Mouse (Mus musculus) adrenal gland, adult 2 months (tissue): ENCODE measurements around the gene Gfod1. TPM values are rescaled to one million over a fixed set of nuclear protein-coding genes. Genes with fewer than 3 reads are reported as not detected.
A peak's percentile ranks its signal among the peaks of the same experiment; 100 is the strongest.

ENCODE experiments used
- DNase-seq: peaks from one replicate; pipeline ENCODE4 v3.0.0; 2021
- polyA plus RNA-seq: library from polyadenylated mRNA; depleted of rRNA; stranded (reverse); fragments of >200 nt; gene quantifications from 2 replicates; pipeline ENCODE4 v1.2.3, GENCODE M21; 2012
- total RNA-seq, 2 experiments: library from RNA; stranded (reverse); gene quantifications; 2 replicates each; pipeline ENCODE4 v1.2.3; 2021

Gene Gfod1
- total and polyA plus RNA-seq, 3 experiments = 3.0 to 10.1 (median 8.4) TPM

- DNase-seq = no peak
Observed at GRCm38 (mm10) chr13:43265116-43265515, 38.9 kb downstream of the Gfod1 start.

DNA sequence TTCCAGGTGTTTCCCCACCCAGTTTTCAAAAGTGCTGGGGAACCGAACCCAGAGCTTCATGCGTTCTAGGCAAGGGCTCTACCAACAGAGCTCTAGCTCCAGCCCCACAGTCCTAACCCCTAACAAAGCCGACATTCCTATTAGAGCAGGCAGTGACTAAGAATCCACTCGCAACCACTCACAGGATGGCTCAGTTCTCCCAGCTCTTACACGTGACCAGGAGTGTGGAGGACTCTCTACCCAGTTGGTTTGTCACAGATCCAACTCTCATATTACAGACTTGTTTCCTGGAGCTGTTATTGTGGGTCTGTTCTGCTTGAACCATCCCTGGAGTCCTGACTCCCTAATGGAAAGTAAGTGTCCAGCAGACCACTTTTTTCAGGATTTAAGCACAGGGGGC, 40.3 kb downstream of the Gfod1 start:
- no peak for DNase-seq

- no peak for DNase-seq
Observed at GRCm38 (mm10) chr13:43262114-43262739, 41.7 kb downstream of the Gfod1 start.

- no peak for DNase-seq
Observed at GRCm38 (mm10) chr13:43261287-43261686, 42.7 kb downstream of the Gfod1 start.

DNA sequence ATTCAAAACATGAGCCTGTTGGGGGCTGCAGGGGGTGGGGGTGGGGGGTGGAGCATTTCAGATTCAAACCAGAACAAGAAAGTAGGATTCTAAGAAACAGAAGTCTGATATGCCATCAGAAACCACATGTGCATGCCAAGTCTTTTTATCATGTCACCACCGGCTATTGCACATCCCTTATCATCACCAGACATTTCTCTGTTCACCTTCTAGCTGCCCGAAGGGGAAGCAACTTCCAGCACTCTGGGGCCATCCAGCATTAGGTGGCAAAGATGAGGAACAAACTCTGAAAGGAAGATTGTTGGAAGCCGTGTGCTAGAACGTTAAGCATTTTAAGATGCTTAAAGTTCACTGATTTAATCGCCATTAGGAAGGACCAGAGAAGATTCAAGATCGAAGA, 43.2 kb downstream of the Gfod1 start:
- DNase-seq = no peak

- no peak for DNase-seq
Observed at GRCm38 (mm10) chr13:43256447-43256846, 47.5 kb downstream of the Gfod1 start.

- DNase-seq = peak; percentile 59
Observed at GRCm38 (mm10) chr13:43253526-43253925, 50.4 kb downstream of the Gfod1 start.

DNA sequence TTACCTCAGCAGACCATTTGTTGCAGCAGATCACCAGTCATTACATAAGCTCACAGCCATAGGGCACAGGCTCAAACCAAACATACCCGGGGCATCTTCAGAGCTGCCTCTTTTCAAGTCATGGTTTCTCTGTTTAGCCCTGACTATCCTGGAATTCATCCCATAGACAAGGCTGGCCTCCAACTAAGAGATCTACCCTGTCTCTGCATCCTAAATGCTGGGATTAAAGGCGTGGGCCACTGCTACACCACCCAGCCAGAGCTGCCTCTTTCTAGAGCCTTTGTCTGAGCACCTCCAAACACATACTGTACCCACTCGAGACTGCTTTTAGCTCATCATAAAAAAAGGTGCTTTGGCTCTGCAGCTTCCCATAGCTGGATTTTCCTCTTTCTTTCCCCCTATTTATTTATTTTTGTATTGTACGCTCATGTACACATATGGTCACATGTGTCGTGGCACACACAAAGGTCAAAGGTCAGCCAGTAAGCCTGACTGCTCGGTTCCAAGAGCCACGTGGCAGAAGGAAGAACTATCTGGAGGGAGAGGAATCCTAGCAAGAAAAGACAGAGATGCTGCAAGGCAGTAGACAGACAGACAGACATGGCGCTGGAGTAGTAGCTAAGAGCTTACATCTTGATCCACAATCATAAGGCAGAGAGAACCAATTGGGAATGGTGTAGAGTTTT, 51.7 kb downstream of the Gfod1 start:
- DNase-seq = no peak

GRCm38 (mm10) chr13:43251391-43251790, 52.6 kb downstream of the Gfod1 start:
- no peak for DNase-seq

DNA sequence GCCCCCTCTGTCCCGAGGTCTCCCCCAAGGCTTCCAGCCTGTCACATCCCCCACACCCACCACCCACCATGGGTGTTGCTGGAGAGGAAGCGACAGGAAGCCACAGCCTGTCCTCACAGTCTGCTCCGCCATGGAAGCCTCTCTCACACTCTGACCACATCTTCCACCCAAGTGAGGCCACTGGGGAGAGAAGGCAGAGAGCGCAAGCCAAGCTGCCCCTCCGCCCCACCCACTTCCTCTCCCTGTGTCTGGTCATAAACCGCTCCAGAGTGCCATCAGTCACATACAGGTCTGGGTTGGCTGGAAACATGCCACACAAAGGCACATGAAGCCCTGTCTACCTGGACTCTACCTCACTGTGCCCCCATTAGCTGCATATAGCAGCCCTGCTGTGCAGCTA, 53.3 kb downstream of the Gfod1 start:
- DNase-seq = no peak

GRCm38 (mm10) chr13:43250106-43250505, 53.9 kb downstream of the Gfod1 start:
- DNase-seq = no peak

DNA sequence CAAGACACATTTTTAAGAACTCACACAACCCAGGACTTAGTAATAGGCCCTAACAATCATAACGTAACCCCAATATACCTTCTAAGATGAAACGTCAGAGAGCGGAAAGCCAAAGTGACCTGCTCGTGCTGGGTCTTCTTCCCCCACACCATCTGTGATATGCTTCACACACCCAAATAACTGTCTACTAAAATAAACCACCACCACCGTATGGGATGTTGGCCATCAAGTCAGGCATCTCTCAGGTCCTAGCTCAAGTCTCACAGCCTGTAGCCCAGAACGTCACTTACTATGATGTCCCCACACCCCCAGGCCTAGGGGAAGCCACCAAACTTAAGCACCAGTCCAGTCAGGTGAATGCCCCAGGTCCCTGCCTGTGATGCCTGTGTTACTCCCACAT, 55.6 kb downstream of the Gfod1 start:
- no peak for DNase-seq

DNA sequence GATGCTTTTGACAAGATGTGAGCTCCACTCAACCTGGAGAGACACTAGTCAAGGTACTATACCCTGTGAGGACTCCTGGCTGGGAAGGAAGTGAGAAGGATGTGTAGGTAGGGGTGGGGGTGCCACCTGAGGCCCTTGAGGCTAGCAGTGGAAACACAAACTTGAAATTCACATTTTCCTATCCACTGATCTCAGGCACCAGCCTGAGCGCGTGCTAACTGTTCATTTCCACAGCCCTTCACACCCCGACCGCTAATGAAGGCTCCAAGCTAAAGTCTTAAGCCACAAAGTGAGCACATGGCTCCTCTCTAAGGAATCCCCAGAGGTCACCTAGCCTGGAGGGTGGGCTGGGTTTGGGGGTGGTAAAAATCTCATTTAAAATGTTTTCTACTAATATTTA, 57.1 kb downstream of the Gfod1 start:
- DNase-seq = no peak

- no peak for DNase-seq
Observed at GRCm38 (mm10) chr13:43243793-43244192, 60.2 kb downstream of the Gfod1 start.

GRCm38 (mm10) chr13:43243240-43243639, 60.7 kb downstream of the Gfod1 start:
- no peak for DNase-seq

- DNase-seq = peak; percentile 60
Observed at GRCm38 (mm10) chr13:43241750-43242149, 62.2 kb downstream of the Gfod1 start.

DNA sequence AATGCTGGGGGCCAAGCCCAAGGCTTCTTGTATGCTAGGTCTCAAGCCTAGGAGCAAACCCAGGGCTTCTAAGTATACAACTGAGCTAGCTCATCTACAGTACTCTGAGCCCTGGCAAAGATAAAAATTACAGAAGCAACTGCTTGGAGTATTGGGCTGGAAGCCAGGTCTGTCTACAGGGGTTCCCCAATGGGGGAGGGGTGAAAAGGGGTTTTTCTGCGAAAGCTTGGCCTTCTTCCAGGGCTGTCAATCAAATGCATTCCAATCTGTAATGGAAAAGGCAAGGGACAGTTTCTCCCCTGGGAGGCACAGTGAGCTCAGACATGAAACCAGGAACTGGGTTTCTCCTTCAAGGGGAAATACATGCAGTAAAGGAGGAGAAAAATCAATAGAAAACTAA, 62.9 kb downstream of the Gfod1 start:
- DNase-seq = peak; percentile 37

DNA sequence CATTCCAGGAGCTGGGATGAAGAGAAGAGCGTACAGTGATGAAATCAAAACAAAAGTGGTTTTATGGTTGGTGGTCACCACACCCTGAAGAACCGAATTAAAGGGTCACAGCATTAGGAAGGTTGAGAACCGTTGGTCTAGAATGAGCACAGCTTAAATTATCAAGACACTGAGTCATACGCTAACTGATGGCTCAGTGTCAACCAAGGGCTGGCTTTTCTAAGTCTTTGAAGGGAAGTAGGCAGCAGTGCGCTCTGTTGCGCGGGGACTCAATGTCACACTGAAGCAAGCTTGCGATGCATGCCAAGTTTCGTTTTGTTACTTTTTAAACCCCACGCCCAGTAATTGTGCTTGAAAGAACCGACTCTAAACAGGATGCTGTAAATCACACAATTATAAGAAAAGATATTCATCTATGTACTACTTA, 64.2 kb downstream of the Gfod1 start:
- DNase-seq = peak; percentile 78

GRCm38 (mm10) chr13:43236630-43237029, 67.3 kb downstream of the Gfod1 start:
- DNase-seq = no peak

DNA sequence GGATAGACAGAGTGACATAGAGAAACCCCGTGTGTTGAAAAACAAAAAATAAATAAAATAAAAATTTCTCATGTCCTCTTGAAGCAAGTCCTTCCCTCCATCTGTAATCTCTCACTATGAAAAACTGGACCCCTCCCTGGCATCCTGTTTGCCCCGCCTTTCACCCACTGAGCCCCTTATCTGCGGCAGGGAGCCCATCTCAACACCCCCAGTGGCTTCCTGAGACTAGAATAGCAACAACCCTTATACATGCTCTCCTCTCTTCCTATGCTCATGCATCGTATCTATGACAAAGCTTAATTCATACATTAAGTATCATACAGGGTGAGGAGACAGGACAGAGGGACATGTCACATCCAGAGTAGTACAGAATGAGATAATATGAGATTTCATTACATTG, 68.0 kb downstream of the Gfod1 start:
- DNase-seq = no peak

DNA sequence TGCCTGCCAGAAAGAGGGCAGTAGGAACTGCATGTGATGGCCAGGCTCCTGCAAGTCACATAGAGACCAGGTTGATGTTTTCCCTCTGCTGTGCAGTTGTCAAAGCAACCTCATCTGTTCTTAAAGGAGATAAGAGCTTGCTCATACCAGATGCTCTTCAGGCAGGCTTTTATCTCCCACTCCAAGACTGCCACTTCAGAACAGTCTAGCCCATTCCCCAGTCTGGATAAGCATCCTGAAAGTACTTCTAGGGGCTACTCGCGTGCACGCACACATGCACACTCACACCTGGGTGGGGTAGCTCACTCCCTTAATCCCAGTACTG, 68.4 kb downstream of the Gfod1 start:
- no peak for DNase-seq

DNA sequence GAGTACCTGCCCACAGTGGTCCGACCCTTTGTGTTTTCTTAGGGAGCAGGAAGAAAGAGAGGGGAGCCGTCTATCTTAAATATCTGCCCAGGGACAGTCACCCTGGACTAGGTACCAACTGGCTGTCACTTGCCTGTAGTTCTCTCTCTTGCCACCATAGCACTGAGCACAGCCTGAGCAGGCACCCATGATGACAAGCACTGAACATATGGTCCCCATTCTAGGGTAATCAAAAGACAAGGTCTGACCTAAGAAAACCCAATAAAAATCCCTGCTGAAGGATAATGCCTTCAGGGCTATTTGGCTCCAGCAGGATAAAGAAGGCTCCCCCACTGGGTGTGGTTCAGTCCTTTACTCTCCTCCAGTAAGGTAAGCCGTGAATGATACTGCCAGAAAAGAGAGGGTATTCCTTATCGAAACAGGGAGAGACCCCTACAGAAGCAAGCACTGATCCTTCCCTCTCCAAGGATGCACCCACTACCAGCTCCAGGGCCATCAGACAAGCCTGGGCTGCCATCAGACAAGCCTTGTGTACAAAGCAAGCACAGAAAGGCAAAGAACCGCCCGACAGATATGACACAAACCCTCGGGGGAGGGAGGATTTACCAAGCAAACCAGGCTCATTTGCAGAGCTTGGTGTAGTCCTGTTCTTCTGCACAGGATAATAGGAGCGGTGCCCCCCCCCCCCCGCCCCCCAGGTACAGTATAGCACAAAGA, 68.9 kb downstream of the Gfod1 start:
- DNase-seq = no peak

DNA sequence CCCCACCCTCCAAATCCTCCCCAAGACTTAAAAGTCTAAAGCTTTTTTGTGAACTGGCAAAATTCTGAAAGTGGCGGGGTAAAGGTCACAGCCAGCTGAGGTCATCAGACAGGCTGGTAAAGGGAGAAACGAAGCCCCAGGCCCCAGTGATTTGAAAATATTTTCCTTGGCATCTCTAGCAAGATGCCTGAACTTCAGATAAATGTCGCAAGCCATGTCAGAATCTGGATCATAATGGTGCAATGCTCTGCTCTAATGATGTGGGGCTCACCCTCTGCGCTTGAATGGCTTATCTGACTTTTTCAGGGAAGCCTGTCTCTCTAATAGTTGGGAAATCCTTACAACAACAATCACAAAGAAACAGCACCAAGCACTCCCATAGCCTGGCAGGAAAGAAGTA, 70.6 kb downstream of the Gfod1 start:
- no peak for DNase-seq
